Mouse (Mus musculus): ENCODE data around the gene Il1rl1. TPM values are rescaled to one million over a fixed set of nuclear protein-coding genes. Genes with fewer than 3 reads are reported as not detected.

Gene Il1rl1
- 10 to 100 TPM; 15.7 to 15.9 TPM for total RNA-seq (2023)

DNA sequence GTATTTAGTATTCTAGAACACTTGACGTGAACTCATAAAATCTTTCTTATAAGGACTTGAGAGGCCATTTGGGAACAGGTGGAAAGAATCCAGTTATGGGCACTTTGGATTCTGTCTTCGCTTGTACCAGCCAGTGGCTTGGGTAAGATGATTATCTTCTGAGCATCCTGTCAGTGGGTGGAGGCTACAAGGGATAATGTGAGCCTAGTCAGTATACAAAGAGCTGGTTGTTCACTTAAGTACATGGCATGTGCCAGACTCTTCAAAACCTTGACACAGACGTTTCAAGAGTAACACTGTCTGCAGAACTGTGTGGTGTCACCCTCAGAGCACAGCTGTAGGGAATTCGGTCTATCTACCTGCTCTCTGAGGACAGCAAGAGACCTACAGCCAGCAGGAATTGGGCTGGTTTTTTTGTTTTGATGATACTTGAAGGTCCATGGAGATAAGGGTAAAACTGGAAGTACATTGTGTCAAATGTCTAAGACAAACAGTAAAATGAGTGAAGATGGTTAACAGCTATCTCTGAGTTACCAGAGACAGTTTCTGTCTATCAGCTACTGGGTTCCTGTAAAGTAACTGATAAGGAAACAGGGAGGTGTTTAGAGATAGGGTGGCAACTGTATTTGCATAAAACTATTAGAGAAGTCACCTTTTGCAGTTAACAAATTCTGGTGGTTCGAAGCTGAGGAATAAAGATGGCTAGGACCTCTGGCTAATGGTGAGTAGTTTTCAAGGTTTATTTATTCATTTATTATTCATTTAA, at the start of gene Il1rl1:
Gene Il1rl1 (plus strand): TSS at position 661 of the 766 bp plus-strand sequence.

GRCm38 (mm10) chr1:40465477-40466430, 36.4 kb downstream of the Il1rl1 start, which contains the start of gene Il18r1:
TSS of gene Il18r1 (plus strand) at chr1:40465552.

Other genes starting within 250 kb of the Il1rl1 start
- 1 to 10 TPM; 1.2 to 1.6 TPM for gene Il1r1, start 204.5 kb upstream of the Il1rl1 start, total RNA-seq (2023)
- 10 to 100 TPM; 11.6 to 12.4 TPM for gene Il1rl2, start 105.0 kb upstream of the Il1rl1 start, total RNA-seq (2023)
- 10 to 100 TPM; 23.7 to 26.0 TPM for gene Il18r1, start 36.0 kb downstream of the Il1rl1 start, total RNA-seq (2023)
- gene Il18rap, start 85.8 kb downstream of the Il1rl1 start, total RNA-seq (2023) = 100 to 1,000 TPM; 176 to 203 TPM
- gene Slc9a4, start 150.5 kb downstream of the Il1rl1 start, total RNA-seq (2023) = not detected